Mouse (Mus musculus) embryonic facial prominence, embryonic 11.5 days (tissue): Measurements from ENCODE around the gene Ndufa8. TPM values are rescaled to one million over a fixed set of nuclear protein-coding genes. Genes with fewer than 3 reads are reported as not detected.

ENCODE experiments used
- ATAC-seq: fragments of 200-750 bp; cut with Nextera tagmentation; replicated peaks from 2 replicates; pipeline ENCODE4 v1.8.0; 2017; ENCODE audit warnings: low read depth; ENCODE audit not compliant: insufficient number of reproducible peaks, low FRiP score, low TSS enrichment
- DNase-seq: peaks from one replicate; pipeline ENCODE4 v3.0.0-alpha.2; 2015; ENCODE audit warnings: low spot score
- H3K27ac ChIP-seq: fragments of 300-500 bp; sonication (generic); replicated peaks from 2 replicates; pipeline ENCODE4 v1.5.1; 2014; ENCODE audit warnings: mild to moderate bottlenecking, low read depth, low read length, control low read depth
- H3K27me3 ChIP-seq: fragments of 300-500 bp; sonication (generic); 2 replicates; pipeline ENCODE4 v1.6.1; 2014; ENCODE audit warnings: mild to moderate bottlenecking, low read length, moderate library complexity, mixed read lengths; ENCODE audit not compliant: control insufficient read depth, insufficient read depth
- H3K36me3 ChIP-seq: fragments of 300-500 bp; sonication (generic); replicated peaks from 2 replicates; pipeline ENCODE4 v1.6.1; 2014; ENCODE audit warnings: low read depth, mild to moderate bottlenecking, low read length, moderate library complexity, mixed read lengths; ENCODE audit not compliant: control insufficient read depth, insufficient read depth
- H3K4me1 ChIP-seq: fragments of 300-500 bp; sonication (generic); 2 replicates; pipeline ENCODE4 v1.6.1; 2014; ENCODE audit warnings: low read length, mixed read lengths; ENCODE audit not compliant: control insufficient read depth, insufficient read depth
- H3K4me2 ChIP-seq: fragments of 300-500 bp; sonication (generic); 2 replicates; pipeline ENCODE4 v1.6.1; 2014; ENCODE audit warnings: low read depth, mild to moderate bottlenecking, control low read depth, low read length, moderate library complexity
- H3K4me3 ChIP-seq: fragments of 300-500 bp; sonication (generic); 2 replicates; pipeline ENCODE4 v1.5.1; 2014; ENCODE audit warnings: low read depth, low read length, control low read depth
- H3K9ac ChIP-seq: fragments of 300-500 bp; sonication (generic); replicated peaks from 2 replicates; pipeline ENCODE4 v1.6.1; 2014; ENCODE audit warnings: mild to moderate bottlenecking, control low read depth, low read length
- H3K9me3 ChIP-seq: fragments of 300-500 bp; sonication (generic); replicated peaks from 2 replicates; pipeline ENCODE4 v1.6.1; 2016; ENCODE audit warnings: mild to moderate bottlenecking, low read length, inconsistent platforms, mixed read lengths; ENCODE audit not compliant: control insufficient read depth
- WGBS: fragments of 180-500 bp; shearing (Covaris S2); extraction: QIAGEN DNeasy Blood & Tissue Kit; methylation state at CpG from one replicate; pipeline ENCODE4 v1.1.7; 2014; 5-methylcytosine and 5-hydroxymethylcytosine counted together
- polyA plus RNA-seq: library from polyadenylated mRNA; unstranded; fragments of >200 nt; fragmentation: Nextera tagmentation; extraction: Ambion mirVana; gene quantifications from 2 replicates; pipeline ENCODE4 v1.2.1, GENCODE M21; 2014

The Ndufa8 gene
- polyA plus RNA-seq, 1 experiment from 2014 or later = 200 TPM

DNA sequence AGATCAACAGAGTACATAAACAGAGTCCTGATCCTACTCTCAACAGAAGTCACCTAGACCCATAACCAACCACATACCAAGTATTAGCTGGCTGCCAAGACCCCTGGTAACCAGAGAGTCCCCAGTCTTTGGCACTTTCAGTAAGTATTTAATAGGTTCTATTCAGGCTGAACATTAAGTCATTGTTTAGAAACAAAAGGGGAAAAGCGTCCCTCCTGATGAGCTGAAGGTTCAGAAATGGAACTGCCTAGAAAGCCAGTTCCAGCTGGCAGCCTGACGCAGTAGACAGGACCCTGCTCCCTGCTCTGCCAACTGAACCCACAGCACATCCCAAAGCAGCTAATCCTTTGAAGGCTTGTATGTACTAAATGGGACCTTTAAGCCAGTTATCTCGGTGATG is 40.0 kb upstream of the Ndufa8 start:
- ATAC-seq (no peak), DNase-seq (no peak)
- Histone ChIP-seq H3K27me3 (peaks cover 41% of the 10 kb centered on the region), H3K4me2 (no peak overlapping the region), H3K4me1 (peaks cover 6% of the 10 kb centered on the region; the same call in 1 of the 2 replicates), H3K9me3 (no peaks in the 10 kb centered on the region), H3K27ac (no peak overlapping the region), H3K9ac (no peak overlapping the region), H3K36me3 (no peaks in the 10 kb centered on the region), H3K4me3 (no peak overlapping the region)
- WGBS = 56% methylated on average over 3 of the region's 3 CpGs

DNA sequence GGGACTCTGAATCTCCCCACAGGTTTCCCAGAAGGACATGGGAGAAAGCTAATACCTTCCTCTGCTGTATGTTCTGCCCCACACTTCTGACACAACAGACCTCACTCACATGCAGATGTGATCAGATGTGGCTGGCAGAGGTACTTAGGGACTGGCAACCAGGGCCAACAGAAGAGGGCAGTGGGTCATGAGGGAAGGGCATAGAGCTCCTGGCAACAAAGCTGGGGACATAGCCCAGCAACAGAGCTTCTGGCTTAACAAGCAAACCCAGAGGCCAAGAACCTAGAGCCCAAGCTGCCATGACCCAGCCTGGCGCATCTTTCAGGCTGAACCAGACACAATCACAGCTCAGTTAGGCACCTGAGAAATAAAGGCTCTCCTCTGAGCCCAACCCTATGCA is 35.8 kb upstream of the Ndufa8 start:
- H3K4me2 ChIP-seq = no peak overlapping the region
- DNase-seq (no peak), ATAC-seq (no peak)
- WGBS = 95% methylated on average over 1 of the region's 1 CpGs
- H3K36me3 ChIP-seq = no peaks in the 10 kb centered on the region
- H3K9me3 ChIP-seq = no peaks in the 10 kb centered on the region
- H3K27ac ChIP-seq = no peak overlapping the region
- no peak overlapping the region for H3K4me3 ChIP-seq
- peaks cover 7% of the 10 kb centered on the region for H3K27me3 ChIP-seq
- no peaks in the 10 kb centered on the region for H3K4me1 ChIP-seq
- H3K9ac ChIP-seq = no peak overlapping the region

DNA sequence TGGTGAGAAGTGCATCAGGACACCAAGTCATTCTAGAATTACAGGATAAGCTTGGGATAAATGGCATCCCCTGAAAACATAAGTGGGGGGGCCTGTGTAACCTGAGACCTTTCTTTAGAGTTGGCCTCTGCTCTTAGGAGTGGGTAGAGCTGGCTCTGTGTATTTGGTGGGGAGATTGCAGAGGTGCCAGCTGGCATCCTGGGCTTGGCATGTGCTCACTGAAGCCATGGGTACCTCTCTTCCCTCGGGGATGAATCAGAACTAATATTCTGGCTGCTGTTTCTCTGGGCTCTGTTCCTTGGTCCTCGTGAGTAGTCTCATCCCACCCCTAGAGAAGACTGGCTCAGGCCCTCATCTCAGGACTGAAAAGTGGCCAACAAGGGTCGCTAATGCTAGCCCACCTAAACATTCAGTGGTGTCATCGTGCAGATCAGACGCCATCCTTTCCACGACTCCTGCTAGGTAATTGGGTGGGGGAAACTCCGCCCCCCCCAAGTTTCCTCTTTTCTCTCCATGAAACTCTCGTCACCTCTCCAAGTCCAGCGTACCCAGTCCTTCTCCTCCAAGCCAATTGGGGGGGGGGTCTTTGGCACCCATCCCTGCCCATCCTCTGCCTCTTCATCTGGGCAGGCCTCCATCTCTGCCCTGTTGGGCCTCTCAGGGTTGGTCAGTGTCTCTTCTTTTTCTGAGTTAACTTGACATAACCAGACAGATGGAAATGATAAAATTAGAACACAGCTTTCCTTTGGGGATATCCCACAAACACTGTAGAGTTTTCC is 33.8 kb upstream of the Ndufa8 start:
- Histone ChIP-seq H3K4me2 (no peak overlapping the region), H3K4me1 (no peaks in the 10 kb centered on the region; the same call in 1 of the 2 replicates), H3K4me3 (no peak overlapping the region), H3K36me3 (no peaks in the 10 kb centered on the region; the same call in 1 of the 2 replicates), H3K27ac (no peak overlapping the region), H3K9ac (no peak overlapping the region), H3K9me3 (no peaks in the 10 kb centered on the region), H3K27me3 (0 out of 2 replicates have a peak, but pooled peaks cover 1% of the 10 kb centered on the region)
- WGBS = 74% methylated on average over 9 of the region's 9 CpGs
- ATAC-seq (no peak), DNase-seq (no peak)

DNA sequence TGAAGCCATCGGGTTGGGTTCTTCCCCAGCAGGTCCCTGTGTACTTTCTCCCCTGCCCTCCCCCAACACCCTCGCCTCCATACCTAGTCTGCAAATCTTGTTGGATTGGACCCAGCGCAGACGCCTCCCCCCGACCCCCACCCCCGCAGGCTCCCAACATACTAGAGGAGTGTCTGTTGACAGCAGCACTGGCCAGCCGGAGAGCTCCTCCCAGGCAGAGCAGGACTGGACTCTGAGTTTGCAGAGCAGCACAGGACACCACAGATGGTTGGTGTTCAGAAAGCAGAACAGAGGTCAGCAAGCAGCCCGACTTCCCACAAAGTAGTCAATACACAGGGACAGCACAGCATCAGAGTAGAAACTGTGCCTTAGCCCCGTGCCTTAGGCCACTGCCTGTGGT is 32.2 kb upstream of the Ndufa8 start:
- DNase-seq = no peak
- Histone ChIP-seq H3K27ac (no peak overlapping the region), H3K9me3 (no peaks in the 10 kb centered on the region), H3K36me3 (no peaks in the 10 kb centered on the region; the same call in 1 of the 2 replicates), H3K4me1 (peaks cover 5% of the 10 kb centered on the region), H3K4me3 (no peak overlapping the region), H3K9ac (no peak overlapping the region), H3K27me3 (no peaks in the 10 kb centered on the region), H3K4me2 (no peak overlapping the region)
- no peak for ATAC-seq
- 28% methylated on average over 9 of the region's 9 CpGs for WGBS

DNA sequence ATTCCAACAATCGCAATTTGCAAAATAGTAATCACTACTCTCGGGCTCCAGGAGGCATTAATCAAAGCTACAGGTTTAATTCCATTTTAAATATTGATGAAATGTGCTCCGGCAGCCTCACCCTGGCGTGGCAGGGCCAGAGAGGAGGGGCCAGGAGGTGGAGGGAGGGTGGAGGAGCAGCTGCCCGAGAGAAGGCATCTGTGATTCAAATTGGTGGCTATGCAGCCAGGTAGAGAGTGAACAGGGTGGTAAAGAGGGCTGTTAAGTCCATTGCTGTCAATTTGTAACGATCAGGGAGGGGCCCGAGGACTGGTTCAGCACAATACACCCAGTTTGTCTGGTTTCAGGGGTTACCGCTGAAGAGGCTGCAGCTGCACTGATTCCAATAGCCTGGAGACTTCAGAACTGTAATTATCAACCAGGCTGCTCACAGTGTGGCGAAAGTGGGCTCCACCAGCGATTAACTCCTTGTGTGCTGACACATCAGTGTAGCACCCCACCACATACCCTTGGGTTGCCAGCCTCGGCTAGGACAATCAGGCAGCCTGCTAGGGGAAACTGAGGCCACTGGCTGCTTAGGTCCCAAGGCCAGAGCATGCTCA is 28.1 kb upstream of the Ndufa8 start:
- no peaks in the 10 kb centered on the region for H3K9me3 ChIP-seq
- 16% methylated on average over 11 of the region's 11 CpGs for WGBS
- H3K9ac ChIP-seq = peak overlapping the region; percentile 18
- no peak overlapping the region for H3K4me3 ChIP-seq
- ATAC-seq (peak; percentile 38), DNase-seq (no peak)
- H3K27ac ChIP-seq = no peak overlapping the region
- peaks cover 5% of the 10 kb centered on the region for H3K4me1 ChIP-seq
- no peak overlapping the region; the same call in 1 of the 2 replicates for H3K4me2 ChIP-seq
- H3K36me3 ChIP-seq = no peaks in the 10 kb centered on the region; the same call in 1 of the 2 replicates
- no peaks in the 10 kb centered on the region for H3K27me3 ChIP-seq

DNA sequence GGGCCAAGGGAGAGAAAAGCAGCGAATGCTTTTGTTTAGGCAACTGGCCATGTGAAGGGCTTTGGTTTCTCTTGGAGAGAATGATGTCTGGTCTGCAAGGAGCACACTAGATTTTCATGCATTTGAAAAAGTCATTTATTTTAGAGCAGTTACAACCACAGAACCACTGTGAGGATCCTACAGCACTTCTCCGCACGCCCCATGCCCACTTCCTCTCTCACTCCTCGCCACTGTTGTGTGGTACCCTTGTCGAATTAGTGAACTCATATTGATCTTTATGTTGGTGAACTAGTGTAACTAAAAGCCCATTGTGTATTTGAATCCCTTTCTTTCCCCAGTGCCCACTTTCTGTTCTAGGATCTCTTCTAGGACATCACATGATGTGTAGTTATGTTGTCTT is 26.0 kb upstream of the Ndufa8 start:
- Histone ChIP-seq H3K27me3 (no peaks in the 10 kb centered on the region), H3K4me1 (peaks cover 5% of the 10 kb centered on the region), H3K4me2 (no peak overlapping the region), H3K9ac (no peak overlapping the region), H3K4me3 (no peak overlapping the region), H3K36me3 (no peaks in the 10 kb centered on the region; the same call in 1 of the 2 replicates), H3K27ac (no peak overlapping the region), H3K9me3 (no peaks in the 10 kb centered on the region)
- 92% methylated on average over 5 of the region's 5 CpGs for WGBS
- ATAC-seq (no peak), DNase-seq (no peak)

DNA sequence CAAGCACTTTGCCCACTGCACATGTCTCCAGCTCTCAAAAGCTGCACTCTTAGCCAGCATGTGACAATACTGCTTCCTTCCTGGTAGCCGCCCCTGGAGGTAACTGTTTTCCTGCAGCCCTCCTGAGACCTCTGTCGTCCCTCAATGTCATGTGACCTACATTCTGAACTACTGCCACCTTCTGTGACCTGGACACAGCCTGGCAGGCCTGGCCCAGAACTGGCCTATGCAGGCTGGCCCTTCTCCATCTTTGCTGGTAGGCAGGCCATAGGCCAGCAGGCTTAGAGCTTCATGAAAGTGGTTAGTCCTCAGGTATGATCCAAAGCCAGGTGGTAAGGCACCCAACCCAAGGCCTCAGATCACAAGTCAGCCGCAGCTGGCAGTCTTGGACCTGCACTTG is 24.6 kb upstream of the Ndufa8 start:
- Histone ChIP-seq H3K4me2 (no peak overlapping the region), H3K4me3 (no peak overlapping the region), H3K9ac (no peak overlapping the region), H3K4me1 (peaks cover 5% of the 10 kb centered on the region), H3K27me3 (no peaks in the 10 kb centered on the region), H3K27ac (no peak overlapping the region), H3K36me3 (no peaks in the 10 kb centered on the region), H3K9me3 (no peaks in the 10 kb centered on the region)
- 58% methylated on average over 3 of the region's 3 CpGs for WGBS
- ATAC-seq (no peak), DNase-seq (no peak)

DNA sequence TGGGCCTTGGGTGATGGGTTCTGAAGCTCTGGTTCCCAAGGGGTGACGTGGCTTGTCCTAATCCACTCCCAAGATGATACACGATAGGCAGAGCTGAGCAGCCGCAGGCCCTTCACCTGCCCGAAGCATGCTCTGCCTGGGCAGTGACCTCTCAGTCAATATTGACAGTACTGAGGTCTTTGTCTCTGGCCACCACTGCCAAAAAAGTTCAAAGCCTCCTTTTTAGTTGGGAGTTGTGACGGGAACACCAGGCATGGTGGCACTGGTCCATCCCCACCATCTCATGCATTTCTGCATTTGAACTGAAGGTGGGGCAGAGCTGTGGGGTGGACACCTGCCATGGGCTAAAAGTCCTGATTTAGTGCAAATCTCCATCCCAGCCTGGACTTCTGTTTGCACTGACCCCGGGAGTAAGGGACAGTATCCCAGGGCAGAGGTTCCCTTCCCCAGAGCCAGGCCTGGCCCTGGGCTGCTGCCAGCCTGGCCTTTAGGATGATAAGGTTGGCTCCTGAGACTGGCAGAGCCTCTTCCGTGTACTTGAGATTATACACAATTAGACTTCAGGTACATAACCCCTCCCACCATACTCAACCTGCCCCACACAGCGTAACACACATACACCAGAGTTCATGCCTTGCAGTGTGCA is 22.6 kb upstream of the Ndufa8 start:
- Histone ChIP-seq H3K9me3 (no peaks in the 10 kb centered on the region), H3K4me3 (no peak overlapping the region), H3K27me3 (no peaks in the 10 kb centered on the region), H3K4me2 (no peak overlapping the region), H3K36me3 (no peaks in the 10 kb centered on the region), H3K4me1 (no peaks in the 10 kb centered on the region), H3K27ac (no peak overlapping the region), H3K9ac (no peak overlapping the region)
- no peak for ATAC-seq
- 78% methylated on average over 8 of the region's 8 CpGs for WGBS
- no peak for DNase-seq
